Mouse (Mus musculus) erythroblast, embryonic 14.5 days (primary cell): ENCODE results near the gene Bcar3.

Source experiments
- GATA1 ChIP-seq: IDR thresholded peaks from 2 replicates; pipeline ENCODE4 v1.6.1; 2012; ENCODE audit warnings: low read length, inconsistent platforms, mixed read lengths
- TAL1 ChIP-seq: IDR thresholded peaks from 3 replicates; pipeline ENCODE4 v1.6.1; 2012; ENCODE audit warnings: low read length, inconsistent platforms, mixed read lengths

DNA sequence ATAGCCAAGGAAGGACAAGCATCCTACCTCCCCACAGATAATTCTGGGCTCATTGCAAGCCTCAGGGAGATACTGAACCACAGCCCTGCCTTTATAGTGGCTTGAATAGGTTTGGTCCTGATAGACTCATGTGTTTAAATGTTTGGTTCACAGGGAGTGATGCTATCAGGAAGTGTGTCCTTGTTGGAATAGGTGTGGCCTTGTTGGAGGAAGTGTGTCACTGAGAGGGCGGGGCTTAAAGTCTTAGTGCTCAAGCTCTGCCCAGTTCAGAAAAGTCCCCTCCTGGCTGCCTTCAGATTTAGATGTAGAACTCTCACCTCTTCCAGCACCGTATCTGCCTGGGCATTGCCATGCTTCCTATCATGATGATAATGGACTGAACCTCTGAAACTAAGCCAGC lies 52.7 kb downstream of the Bcar3 start:
- TF ChIP-seq TAL1 (no peak), GATA1 (no peak)
